Mouse (Mus musculus) intestine, postnatal 0 days (tissue): ENCODE data around the gene Foxp2. TPM values are rescaled to one million over a fixed set of nuclear protein-coding genes. Genes with fewer than 3 reads are reported as not detected.

Source experiments
- ATAC-seq: fragments of 200-750 bp; cut with Nextera tagmentation; 2 replicates; pipeline ENCODE4 v1.8.0; 2017; ENCODE audit warnings: mild to moderate bottlenecking, moderate TSS enrichment, moderate library complexity
- H3K27ac ChIP-seq: fragments of 300-500 bp; sonication (generic); 2 replicates; pipeline ENCODE4 v1.5.1; 2014; ENCODE audit warnings: mild to moderate bottlenecking, low read depth, low read length, moderate library complexity
- H3K27me3 ChIP-seq: fragments of 300-500 bp; sonication (generic); replicated peaks from 2 replicates; pipeline ENCODE4 v1.6.1; 2014; ENCODE audit warnings: low read length, mixed read lengths; ENCODE audit not compliant: control insufficient read depth, insufficient read depth
- H3K36me3 ChIP-seq: fragments of 300-500 bp; sonication (generic); 2 replicates; pipeline ENCODE4 v1.6.1; 2014; ENCODE audit warnings: mild to moderate bottlenecking, moderate library complexity; ENCODE audit not compliant: control insufficient read depth, insufficient read depth
- H3K4me1 ChIP-seq: fragments of 300-500 bp; sonication (generic); replicated peaks from 2 replicates; pipeline ENCODE4 v1.6.1; 2014; ENCODE audit warnings: antibody characterized with exemption, low read length, mixed read lengths; ENCODE audit not compliant: control insufficient read depth, insufficient read depth
- H3K4me2 ChIP-seq: fragments of 300-500 bp; sonication (generic); replicated peaks from 2 replicates; pipeline ENCODE4 v1.6.1; 2014; ENCODE audit warnings: low read depth, mild to moderate bottlenecking, moderate library complexity
- H3K4me3 ChIP-seq: fragments of 300-500 bp; sonication (generic); 2 replicates; pipeline ENCODE4 v1.5.1; 2014; ENCODE audit warnings: low read depth, low read length
- H3K9ac ChIP-seq: fragments of 300-500 bp; sonication (generic); 2 replicates; pipeline ENCODE4 v1.6.1; 2014; ENCODE audit warnings: mild to moderate bottlenecking, low read depth, low read length
- H3K9me3 ChIP-seq: fragments of 300-500 bp; sonication (generic); 2 replicates; pipeline ENCODE4 v1.6.1; 2016; ENCODE audit warnings: mixed run types; ENCODE audit not compliant: control insufficient read depth
- CTCF ChIP-seq: sonication (generic); IDR thresholded peaks from 2 replicates; pipeline ENCODE4 v1.5.1; 2016; ENCODE audit warnings: low read depth, mild to moderate bottlenecking, control low read depth, antibody characterized with exemption, moderate library complexity
- WGBS: fragments of 180-500 bp; shearing (Covaris S2); extraction: QIAGEN DNeasy Blood & Tissue Kit; methylation state at CpG from one replicate; pipeline ENCODE4 v1.1.7; 2014; 5-methylcytosine and 5-hydroxymethylcytosine counted together
- polyA plus RNA-seq: library from polyadenylated mRNA; unstranded; fragments of >200 nt; fragmentation: Nextera tagmentation; extraction: Ambion mirVana; gene quantifications from 2 replicates; pipeline ENCODE4 v1.2.1, GENCODE M21; 2015

The Foxp2 gene
- polyA plus RNA-seq: 5.4 and 5.5 TPM in 2 replicates

DNA sequence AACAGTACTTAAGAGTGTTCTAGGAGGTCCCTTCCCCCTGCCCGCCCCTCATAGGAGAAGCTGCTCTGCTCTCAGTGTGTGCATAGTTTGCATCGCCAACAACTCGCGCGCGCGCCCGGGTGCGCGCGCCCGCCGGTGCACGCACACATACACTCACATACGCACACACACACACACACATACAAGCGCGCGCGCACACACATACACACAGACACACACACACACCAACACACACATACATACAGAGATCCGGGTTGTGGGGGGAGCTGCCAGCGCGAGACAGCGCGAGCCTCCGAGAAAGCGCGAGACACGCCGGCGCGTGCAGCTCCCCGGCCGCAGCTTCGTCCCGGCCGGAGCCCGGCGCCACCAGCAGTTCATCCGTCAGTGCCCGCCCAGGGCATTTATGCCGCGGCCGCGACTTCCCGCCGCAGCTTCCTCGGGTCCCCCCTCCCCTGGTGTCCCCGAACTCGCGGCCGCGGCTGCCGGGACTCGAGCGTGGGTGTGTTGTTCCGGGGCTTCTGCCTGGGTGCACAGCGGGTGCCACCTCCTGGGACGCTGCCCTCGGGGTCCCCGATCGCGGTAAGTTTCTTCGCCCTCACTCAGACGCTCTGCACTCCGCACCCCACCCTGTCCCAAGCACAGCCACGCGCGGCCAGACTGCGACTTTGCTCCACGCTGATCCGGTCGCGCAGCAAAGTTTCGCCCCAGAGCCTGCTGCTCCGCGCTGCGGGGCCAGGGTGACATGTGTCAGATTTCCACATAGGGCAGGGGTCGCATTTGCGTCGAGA, at the start of gene Foxp2:
TSS of gene Foxp2 (plus strand) at position 167 of the 788 bp plus-strand sequence.
- Histone ChIP-seq H3K9me3 (no peaks in the 10 kb centered on the region), H3K9ac (peak within 1 kb of the TSS; percentile 53; the same call in 1 of the 2 replicates), H3K4me1 (no peaks in the 10 kb centered on the region), H3K27me3 (peaks cover 39% of the 10 kb centered on the region), H3K27ac (peak within 1 kb of the TSS; percentile 35; the same call in 1 of the 2 replicates), H3K36me3 (no peaks in the 10 kb centered on the region), H3K4me3 (peak within 1 kb of the TSS; percentile 60), H3K4me2 (peak within 1 kb of the TSS; percentile 96)
- WGBS: under 1% methylated on average over 77 of the region's 80 CpGs
- TF ChIP-seq CTCF: no peak
- peak; percentile 67 for ATAC-seq

DNA sequence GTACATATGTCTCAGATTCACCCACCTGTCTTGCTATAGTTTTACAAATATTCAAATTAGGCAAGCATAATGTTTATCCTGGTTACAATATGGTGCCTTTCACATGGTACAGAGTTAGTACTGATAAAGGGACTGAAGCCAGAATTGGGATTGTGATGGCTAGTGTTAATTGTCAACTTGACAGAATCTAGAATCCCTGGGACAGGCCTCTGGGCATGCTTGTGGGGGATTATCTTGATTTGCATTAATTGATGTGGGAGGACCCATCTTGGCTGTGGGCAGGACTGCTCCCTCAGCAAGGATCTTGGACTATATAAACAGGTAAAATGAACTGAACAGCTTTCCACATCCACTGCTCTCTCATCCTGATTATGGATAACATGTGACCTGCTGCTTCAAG, 15.9 kb upstream of the Foxp2 start:
- H3K4me3 ChIP-seq: no peak overlapping the region

DNA sequence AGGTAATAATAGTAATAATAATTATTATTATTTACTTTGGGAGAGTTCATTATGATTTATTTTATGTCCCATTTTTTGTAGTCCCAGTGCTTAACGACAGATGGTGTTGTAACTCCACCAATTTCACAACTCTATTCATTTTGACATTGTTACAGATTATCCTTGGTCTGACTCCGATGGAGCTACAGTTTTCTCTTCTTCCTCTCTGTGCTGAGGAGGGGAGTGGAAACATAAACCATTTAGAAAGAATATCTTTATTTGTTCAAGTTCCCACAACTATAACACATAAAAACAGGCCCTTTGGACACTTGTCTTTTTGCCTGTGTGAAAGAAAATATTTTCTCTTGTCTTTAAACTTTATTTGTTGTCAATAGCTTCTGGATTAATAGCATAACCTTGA, 4.1 kb upstream of the Foxp2 start:
- Histone ChIP-seq H3K27ac (no peak overlapping the region), H3K9ac (no peak overlapping the region), H3K27me3 (peaks cover 36% of the 10 kb centered on the region), H3K4me2 (no peak overlapping the region), H3K36me3 (no peaks in the 10 kb centered on the region), H3K4me1 (no peaks in the 10 kb centered on the region), H3K4me3 (no peak overlapping the region), H3K9me3 (no peaks in the 10 kb centered on the region)
- TF ChIP-seq CTCF: peak; percentile 62
- WGBS: 11% methylated on average over 2 of the region's 2 CpGs
- ATAC-seq: no peak

More for the DNA sequence above, 15.9 kb upstream of the Foxp2 start:
- no peaks in the 10 kb centered on the region for H3K27me3 ChIP-seq
- no peaks in the 10 kb centered on the region for H3K4me1 ChIP-seq
- H3K36me3 ChIP-seq: no peaks in the 10 kb centered on the region
- H3K4me2 ChIP-seq: no peak overlapping the region
- ATAC-seq: no peak
- no peaks in the 10 kb centered on the region for H3K9me3 ChIP-seq
- no peak overlapping the region for H3K27ac ChIP-seq
- TF ChIP-seq CTCF: no peak
- no peak overlapping the region for H3K9ac ChIP-seq

DNA sequence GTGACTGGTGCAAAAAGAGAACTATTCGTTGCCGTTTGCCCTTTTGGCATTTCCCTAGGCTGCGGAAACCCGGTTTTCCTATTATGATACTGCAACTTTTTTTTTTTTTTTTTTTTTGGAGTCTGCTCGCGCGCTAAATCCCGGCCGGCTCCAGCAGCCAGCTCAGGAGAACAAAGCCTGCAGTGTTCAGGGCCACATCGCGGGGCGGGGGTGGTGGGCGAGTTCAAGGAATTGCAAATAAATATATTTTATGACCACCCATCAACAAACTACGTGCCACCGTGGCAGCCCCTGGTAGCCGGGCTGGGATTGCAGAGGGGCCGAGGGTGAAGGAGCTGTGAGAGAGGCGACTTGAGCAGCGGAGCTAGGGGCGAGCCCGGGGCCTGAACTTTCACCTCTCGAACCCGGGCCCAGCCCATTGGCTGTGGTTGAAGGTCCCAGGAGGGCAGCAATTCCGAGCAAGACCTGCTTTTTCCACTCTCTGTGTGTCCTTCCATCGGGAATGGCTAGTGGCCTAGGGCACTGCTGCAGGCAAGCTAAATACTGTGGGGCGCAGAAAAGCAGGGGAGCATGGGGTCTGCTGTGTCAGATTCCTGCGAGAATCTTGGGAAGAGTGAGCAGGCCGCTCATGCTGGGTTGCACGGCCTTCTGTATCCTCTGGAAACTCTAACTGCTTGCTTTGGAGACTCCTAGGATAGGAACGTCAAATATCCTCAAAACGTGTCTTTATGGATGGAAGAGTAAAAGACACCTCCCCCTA, 2.9 kb upstream of the Foxp2 start:
- 20% methylated on average over 31 of the region's 31 CpGs for WGBS
- Histone ChIP-seq H3K4me3 (0 out of 2 replicates have a peak overlapping the region, but pooled peaks have one; percentile 1), H3K9ac (no peak overlapping the region), H3K36me3 (no peaks in the 10 kb centered on the region), H3K27ac (no peak overlapping the region), H3K9me3 (no peaks in the 10 kb centered on the region), H3K4me2 (0 out of 2 replicates have a peak overlapping the region, but pooled peaks have one; percentile 13), H3K4me1 (no peaks in the 10 kb centered on the region), H3K27me3 (peaks cover 39% of the 10 kb centered on the region)
- no peak for ATAC-seq
- TF ChIP-seq CTCF: no peak

DNA sequence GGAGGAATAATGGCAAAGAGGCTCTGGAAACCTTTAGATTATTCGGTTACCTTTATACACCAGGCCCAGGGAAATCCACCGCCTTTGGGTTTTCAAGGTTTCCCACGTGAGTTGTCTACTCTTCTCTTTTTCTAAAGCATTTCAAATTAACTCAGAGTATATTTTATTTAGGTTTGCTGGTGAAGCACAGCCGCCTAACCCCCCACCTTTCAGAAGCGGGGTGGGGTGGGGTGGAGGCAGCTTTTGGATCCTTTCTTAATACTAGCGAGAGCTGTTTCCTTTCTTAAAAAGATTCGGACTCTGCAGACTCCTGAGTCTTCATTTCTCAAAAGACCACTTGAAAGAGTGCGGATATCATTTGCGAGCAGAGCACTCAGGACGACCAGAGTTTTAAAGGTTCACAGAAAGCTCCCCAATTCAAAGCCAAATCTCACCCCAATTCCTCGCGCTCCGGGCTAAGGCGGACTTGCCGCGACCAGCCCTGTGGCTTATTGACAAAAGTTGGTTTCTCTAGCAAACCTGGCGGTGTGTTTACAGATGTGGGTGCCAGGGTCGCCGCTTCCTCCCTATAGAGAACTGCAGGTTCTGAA, 2.0 kb upstream of the Foxp2 start:
- Histone ChIP-seq H3K4me3 (no peak overlapping the region), H3K27me3 (peaks cover 39% of the 10 kb centered on the region), H3K27ac (no peak overlapping the region), H3K36me3 (no peaks in the 10 kb centered on the region), H3K9ac (no peak overlapping the region), H3K4me1 (no peaks in the 10 kb centered on the region), H3K4me2 (peak overlapping the region; percentile 96), H3K9me3 (no peaks in the 10 kb centered on the region)
- no peak for ATAC-seq
- 32% methylated on average over 19 of the region's 19 CpGs for WGBS
- TF ChIP-seq CTCF: no peak
